Mouse (Mus musculus): Measurements from ENCODE around the gene Npnt. TPM values are rescaled to one million over a fixed set of nuclear protein-coding genes. Genes with fewer than 3 reads are reported as not detected.

Npnt gene
- total RNA-seq, 2 experiments from 2014 or later, result 1.6 to 5.6 TPM

DNA sequence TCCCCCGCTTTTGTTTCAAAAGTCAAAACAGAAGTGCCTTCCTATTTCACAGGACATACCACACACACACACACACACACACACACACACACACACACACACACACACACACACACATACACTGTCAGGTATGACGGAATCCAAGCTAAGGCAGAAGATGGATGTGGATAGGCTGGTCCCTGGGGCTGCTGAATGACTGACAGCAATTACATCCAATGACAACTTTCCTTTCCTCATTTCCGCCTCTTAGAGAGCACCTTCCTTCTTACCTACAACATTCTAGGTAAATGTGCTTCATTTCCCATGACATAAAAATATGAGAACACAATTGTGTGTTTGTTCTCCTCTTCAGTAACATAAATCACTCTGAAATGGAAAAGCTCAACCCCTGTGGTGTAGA, 56.4 kb downstream of the Npnt start:
- DNase-seq (ENCODE audit: low spot score), result no peak

GRCm38 (mm10) chr3:132893044-132893443, 57.0 kb downstream of the Npnt start:
- DNase-seq (ENCODE audit: low spot score), result no peak

DNA sequence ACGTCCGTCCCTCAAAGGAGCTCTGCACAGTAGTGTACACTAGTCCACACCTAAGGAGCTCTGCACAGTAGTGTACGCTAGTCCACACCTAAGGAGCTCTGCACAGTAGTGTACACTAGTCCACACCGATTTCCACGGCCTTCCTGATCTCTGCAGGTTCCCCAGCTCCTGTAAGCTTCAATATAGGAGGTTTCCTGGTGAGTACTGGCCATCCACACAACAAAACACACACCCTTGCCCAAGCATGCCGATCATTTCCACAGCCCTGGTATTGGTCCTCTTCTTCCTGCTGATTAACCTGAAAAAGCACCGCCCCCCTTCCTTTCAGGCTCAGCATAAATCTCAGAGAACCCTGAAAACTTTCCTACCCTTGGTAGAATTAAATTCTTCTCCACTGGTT, 57.6 kb downstream of the Npnt start:
- DNase-seq (ENCODE audit: low spot score), result no peak

GRCm38 (mm10) chr3:132887074-132887848, 62.8 kb downstream of the Npnt start:
- DNase-seq (ENCODE audit: low spot score), result no peak

DNA sequence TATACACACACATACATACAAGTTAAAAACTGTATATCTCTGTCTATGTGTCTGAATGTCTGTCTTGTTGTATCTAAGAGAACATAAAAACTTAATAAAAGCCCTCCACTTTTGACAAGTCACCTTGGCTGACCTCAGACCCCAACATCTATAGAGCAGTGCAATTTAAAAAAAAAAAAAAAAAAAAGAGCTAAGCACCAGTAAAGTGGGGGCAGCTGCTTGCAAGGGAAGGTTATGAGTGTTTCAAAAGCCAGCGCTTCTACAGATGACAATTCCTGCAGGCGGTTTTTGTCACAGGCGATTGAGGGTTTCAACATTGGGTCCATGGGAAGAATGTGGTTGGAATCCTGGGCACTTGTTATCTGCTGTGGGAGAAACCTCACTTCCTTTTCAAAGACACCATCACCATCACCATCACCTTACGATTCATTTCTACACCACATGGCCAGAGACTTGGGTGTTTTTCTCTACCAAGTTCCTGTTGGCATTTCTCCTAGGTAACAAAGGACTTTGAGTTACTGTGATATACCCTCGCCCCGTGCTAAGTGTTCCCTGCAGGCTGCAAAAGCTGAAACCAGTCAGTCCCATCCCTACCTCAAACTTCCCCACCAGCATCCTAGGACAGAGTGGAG, 63.6 kb downstream of the Npnt start:
- DNase-seq (ENCODE audit: low spot score), result no peak

GRCm38 (mm10) chr3:132884459-132884858, 65.6 kb downstream of the Npnt start:
- DNase-seq (ENCODE audit: low spot score), result no peak

DNA sequence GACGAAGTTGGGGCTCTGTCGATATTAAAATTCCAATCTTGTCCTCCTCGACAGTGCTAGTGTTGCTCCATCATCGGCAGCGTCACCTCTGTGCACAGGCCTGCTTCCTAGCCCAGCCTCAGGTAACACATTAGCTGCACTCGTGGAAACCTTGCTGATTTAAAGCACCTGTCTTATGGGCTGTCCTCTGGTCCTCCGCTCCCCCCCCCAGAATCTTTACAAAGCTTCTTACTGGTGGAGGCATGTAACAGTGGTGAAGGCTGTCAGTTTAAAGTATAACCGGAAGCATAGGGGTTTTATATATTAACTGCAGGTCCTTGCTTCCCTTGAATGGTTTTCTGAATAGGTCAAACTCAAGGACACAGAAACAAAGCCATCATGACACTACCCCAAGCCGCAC, 66.8 kb downstream of the Npnt start:
- DNase-seq (ENCODE audit: low spot score), result no peak

DNA sequence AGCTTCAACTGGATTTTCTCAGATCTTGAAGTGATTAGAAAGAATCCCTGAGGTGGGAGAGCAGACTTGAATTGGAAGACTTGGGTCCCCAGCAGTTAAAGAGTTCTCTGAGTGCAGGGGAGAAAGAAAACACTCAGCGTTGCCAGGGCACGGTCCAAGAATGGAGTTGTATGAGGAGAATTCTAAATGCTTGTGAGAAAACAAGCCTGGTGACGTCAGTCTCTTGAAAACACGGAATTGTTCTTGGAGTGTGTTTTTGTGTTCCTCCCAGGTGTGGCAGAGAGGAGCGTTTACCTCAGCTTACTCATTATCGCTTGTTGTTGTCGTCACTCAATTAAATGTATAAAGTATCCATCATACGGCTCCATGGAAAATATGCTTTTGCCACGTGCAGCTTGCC, 69.3 kb downstream of the Npnt start:
- no peak for DNase-seq (ENCODE audit: low spot score)

DNA sequence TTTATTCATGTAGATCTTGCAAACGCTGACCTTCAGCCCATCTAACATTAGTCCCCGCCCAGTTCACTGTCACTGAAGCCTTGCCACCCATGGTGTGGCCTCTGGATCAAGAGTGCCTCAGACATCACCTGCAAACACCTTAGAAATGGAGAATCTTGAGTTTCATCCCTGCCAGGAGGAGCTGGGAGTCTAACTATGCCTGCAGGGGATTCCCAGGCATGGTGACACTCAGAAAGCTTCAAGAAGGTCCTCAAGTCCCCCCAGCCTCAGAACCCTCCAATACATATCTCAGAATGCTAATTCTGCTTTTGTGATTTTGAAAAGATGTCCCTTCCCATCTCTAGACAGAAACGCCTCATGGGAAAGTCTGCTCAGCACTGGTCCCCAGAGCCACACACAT, 69.7 kb downstream of the Npnt start:
- no peak for DNase-seq (ENCODE audit: low spot score)

- DNase-seq (ENCODE audit: low spot score), result no peak
Observed at GRCm38 (mm10) chr3:132876933-132877676, 73.0 kb downstream of the Npnt start.

GRCm38 (mm10) chr3:132876011-132876708, 73.9 kb downstream of the Npnt start:
- DNase-seq (ENCODE audit: low spot score), result no peak

- DNase-seq (ENCODE audit: low spot score), result no peak
Observed at GRCm38 (mm10) chr3:132873251-132873650, 76.8 kb downstream of the Npnt start.

DNA sequence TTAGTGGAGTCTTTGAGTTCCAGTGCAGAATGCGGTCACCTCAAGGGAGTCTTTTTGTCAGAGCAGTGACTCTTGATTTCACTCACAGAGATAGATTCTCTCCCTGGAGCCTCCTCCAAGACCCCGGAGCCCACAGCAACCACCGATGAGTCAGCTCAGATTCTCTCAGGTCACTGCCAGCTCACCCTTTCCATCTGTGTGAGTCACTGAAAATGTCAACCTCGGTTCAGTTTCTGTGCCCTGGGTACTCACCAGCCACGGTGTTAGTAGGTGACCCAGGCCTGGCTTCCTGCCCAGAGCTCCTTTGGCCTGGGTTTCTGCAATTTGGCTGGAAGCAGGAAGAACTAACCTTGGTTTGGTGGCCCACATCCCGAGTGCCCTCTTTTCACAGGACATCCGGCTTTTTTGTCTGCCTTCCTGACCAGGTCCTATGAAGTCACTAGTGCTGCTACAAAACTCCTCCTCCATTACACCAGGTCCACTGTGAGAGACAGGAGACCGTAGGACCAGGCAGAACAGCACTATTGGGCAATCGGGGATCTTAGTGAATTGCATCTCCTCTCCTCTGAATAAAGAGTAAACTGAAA, 78.7 kb downstream of the Npnt start:
- peak; percentile 15 for DNase-seq (ENCODE audit: low spot score)

- DNase-seq (ENCODE audit: low spot score), result no peak
Observed at GRCm38 (mm10) chr3:132870079-132870478, 80.0 kb downstream of the Npnt start.

GRCm38 (mm10) chr3:132868838-132869237, 81.3 kb downstream of the Npnt start:
- DNase-seq (ENCODE audit: low spot score), result no peak

- no peak for DNase-seq (ENCODE audit: low spot score)
Observed at GRCm38 (mm10) chr3:132866984-132867383, 83.1 kb downstream of the Npnt start.

GRCm38 (mm10) chr3:132865596-132865995, 84.5 kb downstream of the Npnt start:
- DNase-seq (ENCODE audit: low spot score), result no peak

DNA sequence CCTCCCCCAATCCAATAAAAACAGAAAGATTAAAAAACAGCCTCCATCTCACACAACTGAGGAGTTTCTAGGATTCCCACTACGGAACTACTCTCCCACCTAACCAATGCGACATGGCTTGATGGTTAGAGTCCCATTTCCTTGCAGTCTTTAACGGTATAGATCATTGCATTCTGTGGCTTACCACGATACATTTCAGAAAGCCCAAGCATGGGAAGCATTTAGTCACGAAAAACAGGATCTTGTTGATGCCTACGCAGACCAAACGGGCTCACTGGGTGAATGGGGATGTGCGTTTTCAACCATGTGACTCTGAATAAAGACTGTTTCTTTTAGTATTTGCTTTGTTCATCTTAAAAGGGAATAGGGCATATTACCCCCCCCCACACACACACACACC, 85.1 kb downstream of the Npnt start:
- no peak for DNase-seq (ENCODE audit: low spot score)

- DNase-seq (ENCODE audit: low spot score), result no peak
Observed at GRCm38 (mm10) chr3:132864329-132864919, 85.7 kb downstream of the Npnt start.

GRCm38 (mm10) chr3:132863843-132864242, 86.2 kb downstream of the Npnt start:
- DNase-seq (ENCODE audit: low spot score), result no peak

- no peak for DNase-seq (ENCODE audit: low spot score)
Observed at GRCm38 (mm10) chr3:132860796-132861195, 89.3 kb downstream of the Npnt start.

All from gastrocnemius, adult 18-20 months (tissue).